In the genomic region with DNA sequence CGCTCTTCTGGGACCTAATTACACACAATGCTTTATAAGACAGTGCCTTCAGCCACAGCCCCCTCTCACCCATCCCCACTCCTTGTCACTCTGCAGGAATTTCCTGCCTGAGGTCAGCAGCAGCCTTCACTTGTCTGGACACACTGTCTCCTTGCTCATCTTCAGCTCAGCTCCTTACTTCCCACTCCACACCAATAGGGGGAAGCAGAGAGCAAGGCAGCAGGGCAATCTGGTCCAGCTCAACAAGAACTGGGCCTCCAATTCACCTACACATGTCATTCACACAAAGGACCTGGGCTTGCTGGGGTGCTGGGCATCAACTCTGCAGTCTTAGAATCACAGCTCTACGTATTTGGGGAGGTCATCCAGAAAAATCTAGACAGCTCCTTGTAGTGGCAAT, we compare ENCODE assay signal across 18 mouse cellular contexts. TPM values are rescaled to one million over a fixed set of nuclear protein-coding genes. Genes with fewer than 3 reads are reported as not detected.
DNase-seq lines count a peak whose midpoint lies in the region; ATAC-seq and TF ChIP-seq lines count a peak whose summit lies in the region.
"Had no signal": no experiment of that assay in that cellular context is flagged by ENCODE, and none has a peak within 500 bp of the region (broad histone marks: within the 10 kb centered on the region; RNA-seq: fewer than 3 reads in every experiment).

No protein-coding gene starts in this region.

- no peaks in the 10 kb centered on the region for H3K4me1 ChIP-seq in E14TG2a.4 (replicated peaks; ENCODE audit: low read depth, low read length)
- peaks cover 44% of the 10 kb centered on the region for H3K4me1 ChIP-seq in midbrain, embryonic 15.5 days
- H3K4me1 ChIP-seq: embryonic facial prominence, embryonic 13.5 days; limb, embryonic 12.5 days had no signal

- no peak for ATAC-seq in midbrain, embryonic 15.5 days (replicated peaks)

- WGBS in midbrain, embryonic 15.5 days: 94% methylated on average over 2 of the region's 2 CpGs

- no peak overlapping the region for H3K4me2 ChIP-seq in midbrain, embryonic 15.5 days
- H3K4me2 ChIP-seq: embryonic facial prominence, embryonic 13.5 days; limb, embryonic 12.5 days had no signal

- H3K27ac ChIP-seq in left cerebral cortex, adult 2 months: peak overlapping the region; percentile 24; the same call in 1 of the 2 replicates
- H3K27ac ChIP-seq in midbrain, embryonic 15.5 days: peak overlapping the region; percentile 46
- H3K27ac ChIP-seq: embryonic facial prominence, embryonic 13.5 days; limb, embryonic 12.5 days had no signal

- DNase-seq in cerebellum, postnatal 36 days: peak; percentile 27 to 43
- DNase-seq in cerebellum, adult 9-11 months: no peak
- DNase-seq in left cerebral cortex, adult 2 months (ENCODE audit: extremely low spot score in 1 of 2, low spot score in 2 of 2): no peak
- no peak for DNase-seq in left cerebral cortex, adult 8-10 months (ENCODE audit: low spot score in 2 of 2)
- DNase-seq in kidney, postnatal 36 days: no peak
- no peak for DNase-seq in spleen, adult 18-20 months
- DNase-seq: adrenal gland, adult 2 months; B cell, adult 2 months; kidney, adult 2 months; lung, adult 18-20 months; right cerebral cortex, postnatal 25 days; thymus, adult 18-20 months had no signal

- intact Hi-C loops in left cerebral cortex, adult 2 months (cut with DNase I): no loop called here

- no peaks in the 10 kb centered on the region for H3K27me3 ChIP-seq in E14TG2a.4 (ENCODE audit: insufficient read depth, low read length)
- H3K27me3 ChIP-seq in midbrain, embryonic 15.5 days (replicated peaks): no peaks in the 10 kb centered on the region
- H3K27me3 ChIP-seq: embryonic facial prominence, embryonic 13.5 days; limb, embryonic 12.5 days had no signal

- no peak overlapping the region for H3K4me3 ChIP-seq in left cerebral cortex, adult 2 months
- no peak overlapping the region for H3K4me3 ChIP-seq in E14TG2a.4 (replicated peaks; ENCODE audit: low read length)
- no peak overlapping the region for H3K4me3 ChIP-seq in midbrain, embryonic 15.5 days
- H3K4me3 ChIP-seq: embryonic facial prominence, embryonic 13.5 days; limb, embryonic 12.5 days had no signal

- H3K9me3 ChIP-seq in E14TG2a.4 (ENCODE audit: low read length): no peaks in the 10 kb centered on the region
- no peaks in the 10 kb centered on the region for H3K9me3 ChIP-seq in midbrain, embryonic 15.5 days
- H3K9me3 ChIP-seq: embryonic facial prominence, embryonic 13.5 days; limb, embryonic 12.5 days had no signal

- H3K9ac ChIP-seq in midbrain, embryonic 15.5 days: no peak overlapping the region
- H3K9ac ChIP-seq: embryonic facial prominence, embryonic 13.5 days; limb, embryonic 12.5 days had no signal

- H3K36me3 ChIP-seq in E14TG2a.4 (ENCODE audit: insufficient read depth, low read length): no peaks in the 10 kb centered on the region
- no peaks in the 10 kb centered on the region for H3K36me3 ChIP-seq in midbrain, embryonic 15.5 days (replicated peaks)
- H3K36me3 ChIP-seq: embryonic facial prominence, embryonic 13.5 days; limb, embryonic 12.5 days had no signal

- TF ChIP-seq CTCF in left cerebral cortex, adult 2 months (IDR thresholded peaks at IDR 0.05): peak; percentile 60
- TF ChIP-seq CTCF in E14TG2a.4 (conservative IDR thresholded peaks at IDR 0.05; ENCODE audit: low read length): 0 out of 2 replicates have a peak, but pooled peaks have one; percentile 13

RNA-seq across cellular contexts. Expression of a gene that starts 33.0 kb away (rescaled TPM):
- total RNA-seq in left cerebral cortex, adult 2 months (2021): 100 to 1,000 TPM; 210 to 254 TPM
- 100 to 1,000 TPM; 214 to 238 (median 221) TPM for total RNA-seq in left cerebral cortex, adult 8-10 months (2022)
- 322 and 331 TPM in 2 replicates for polyA plus RNA-seq in midbrain, embryonic 15.5 days (2015; fragmentation: Nextera tagmentation; extraction: Ambion mirVana)
- total RNA-seq: common myeloid progenitor, adult 5-6 weeks; MEL had no signal
- polyA plus RNA-seq: kidney, adult 2 months had no signal

Comparison
In these comparisons a context has a peak if more than half of its experiments do, and no peak if none do; other contexts are left out.
1. DNase-seq: peak in cerebellum, postnatal 36 days (2 of 2); none in cerebellum, adult 9-11 months (single experiment), left cerebral cortex, adult 2 months (0 of 2), left cerebral cortex, adult 8-10 months (0 of 2), kidney, postnatal 36 days (0 of 2) and spleen, adult 18-20 months (0 of 2).